Mouse (Mus musculus): ENCODE results near the gene Fam207a.
A peak's percentile ranks its signal among the peaks of the same experiment; 100 is the strongest.

Fam207a gene

GRCm38 (mm10) chr10:77502967-77503922 lies 12.3 kb downstream of the Fam207a start:
- peak; percentile 38 to 83 for DNase-seq

GRCm38 (mm10) chr10:77500636-77501035 lies 14.9 kb downstream of the Fam207a start:
- no peak for DNase-seq

- peak; percentile 53 to 86 for DNase-seq
Observed at GRCm38 (mm10) chr10:77498254-77498653, 17.3 kb downstream of the Fam207a start.

- no peak for DNase-seq
Observed at GRCm38 (mm10) chr10:77497185-77497584, 18.4 kb downstream of the Fam207a start.

GRCm38 (mm10) chr10:77492885-77493284 lies 22.7 kb downstream of the Fam207a start:
- DNase-seq, result no peak

GRCm38 (mm10) chr10:77491585-77491984 lies 24.0 kb downstream of the Fam207a start:
- no peak for DNase-seq

GRCm38 (mm10) chr10:77488168-77488567 lies 27.4 kb downstream of the Fam207a start:
- DNase-seq, result no peak

GRCm38 (mm10) chr10:77485786-77486185 lies 29.8 kb downstream of the Fam207a start:
- DNase-seq, result no peak

GRCm38 (mm10) chr10:77484205-77484935 lies 31.2 kb downstream of the Fam207a start:
- peak; percentile 84 to 94 for DNase-seq

GRCm38 (mm10) chr10:77481814-77482213 lies 33.8 kb downstream of the Fam207a start:
- DNase-seq, result no peak

GRCm38 (mm10) chr10:77479972-77480371 lies 35.6 kb downstream of the Fam207a start:
- DNase-seq, result no peak

GRCm38 (mm10) chr10:77476907-77477306 lies 38.7 kb downstream of the Fam207a start:
- no peak for DNase-seq

GRCm38 (mm10) chr10:77472188-77472587 lies 43.4 kb downstream of the Fam207a start:
- no peak for DNase-seq

GRCm38 (mm10) chr10:77471512-77471911 lies 44.1 kb downstream of the Fam207a start:
- DNase-seq, result peak; percentile 51 to 69

- no peak for DNase-seq
Observed at GRCm38 (mm10) chr10:77470763-77471162, 44.8 kb downstream of the Fam207a start.

GRCm38 (mm10) chr10:77468675-77469074 lies 46.9 kb downstream of the Fam207a start:
- DNase-seq, result peak in 1 of 2 experiments; percentile 28

GRCm38 (mm10) chr10:77467407-77467806 lies 48.2 kb downstream of the Fam207a start:
- DNase-seq, result no peak

- no peak for DNase-seq
Observed at GRCm38 (mm10) chr10:77465902-77466301, 49.7 kb downstream of the Fam207a start.

GRCm38 (mm10) chr10:77464181-77464936 lies 51.2 kb downstream of the Fam207a start:
- peak; percentile 88 to 94 for DNase-seq

GRCm38 (mm10) chr10:77461161-77461560 lies 54.4 kb downstream of the Fam207a start:
- peak in 1 of 2 experiments; percentile 9 for DNase-seq

- DNase-seq, result no peak
Observed at GRCm38 (mm10) chr10:77457701-77458100, 57.9 kb downstream of the Fam207a start.

GRCm38 (mm10) chr10:77456507-77456906 lies 59.1 kb downstream of the Fam207a start:
- DNase-seq, result peak in 1 of 2 experiments; percentile 39

Data from lung, postnatal 4 days (tissue).